Mouse (Mus musculus) retina, embryonic 14.5 days (tissue): ENCODE results near the gene Rpn2.
A peak's percentile ranks its signal among the peaks of the same experiment; 100 is the strongest.

Source experiments
- DNase-seq: peaks from one replicate; pipeline ENCODE4 v3.0.0-alpha.2; 2015; ENCODE audit warnings: low spot score

The Rpn2 gene

GRCm38 (mm10) chr2:157349121-157349778 is 70.4 kb downstream of the Rpn2 start:
- peak; percentile 86 for DNase-seq

- DNase-seq = no peak
Measured at GRCm38 (mm10) chr2:157353183-157353582, 74.4 kb downstream of the Rpn2 start.

GRCm38 (mm10) chr2:157354106-157354505 is 75.3 kb downstream of the Rpn2 start:
- DNase-seq = no peak

- DNase-seq = no peak
Measured at GRCm38 (mm10) chr2:157360028-157360427, 81.2 kb downstream of the Rpn2 start.

GRCm38 (mm10) chr2:157363031-157363430 is 84.2 kb downstream of the Rpn2 start:
- DNase-seq = no peak

GRCm38 (mm10) chr2:157366762-157367161 is 87.9 kb downstream of the Rpn2 start:
- DNase-seq = no peak

- DNase-seq = peak; percentile 92
Measured at GRCm38 (mm10) chr2:157367184-157367893, 88.5 kb downstream of the Rpn2 start, which contains the start of gene Manbal. Manbal (plus strand) TSS chr2:157367594.

GRCm38 (mm10) chr2:157367991-157368390 is 89.2 kb downstream of the Rpn2 start:
- DNase-seq = no peak

- no peak for DNase-seq
Measured at GRCm38 (mm10) chr2:157371696-157372095, 92.9 kb downstream of the Rpn2 start.

- no peak for DNase-seq
Measured at GRCm38 (mm10) chr2:157373681-157374080, 94.9 kb downstream of the Rpn2 start.

- DNase-seq = no peak
Measured at GRCm38 (mm10) chr2:157375051-157375450, 96.2 kb downstream of the Rpn2 start.
